Mouse (Mus musculus) spleen, adult 2 months (tissue): Measurements from ENCODE around the gene Rin2. TPM values are rescaled to one million over a fixed set of nuclear protein-coding genes. Genes with fewer than 3 reads are reported as not detected.

Source experiments
- DNase-seq, 2 experiments: peaks; one replicate each; pipeline versions ENCODE4 v3.0.0 to v3.0.0-alpha.2; 2012 to 2021; ENCODE audit warnings: low spot score in 2 of 2, low read depth in 1 of 2
- H3K27ac ChIP-seq: fragments of 200-500 bp; 2 replicates; pipeline ENCODE4 v1.5.1; 2012; ENCODE audit warnings: low read length, inconsistent platforms; ENCODE audit not compliant: insufficient read depth
- H3K27me3 ChIP-seq: fragments of 200-500 bp; 2 replicates; pipeline ENCODE4 v1.6.1; 2012; ENCODE audit warnings: mild to moderate bottlenecking, moderate library complexity, low read length, inconsistent platforms; ENCODE audit not compliant: control insufficient read depth, insufficient read depth
- H3K36me3 ChIP-seq: fragments of 200-500 bp; 2 replicates; pipeline ENCODE4 v1.6.1; 2012; ENCODE audit warnings: mild to moderate bottlenecking, low read length, inconsistent platforms; ENCODE audit not compliant: control insufficient read depth, insufficient read depth
- H3K4me1 ChIP-seq: fragments of 200-500 bp; 2 replicates; pipeline ENCODE4 v1.6.1; 2011; ENCODE audit warnings: inconsistent platforms; ENCODE audit not compliant: control insufficient read depth, insufficient read depth, insufficient read length
- H3K4me3 ChIP-seq: fragments of 200-500 bp; 2 replicates; pipeline ENCODE4 v1.5.1; 2011; ENCODE audit warnings: mild to moderate bottlenecking, inconsistent platforms; ENCODE audit not compliant: insufficient read depth, insufficient read length; ENCODE audit errors: extremely low read depth
- CTCF ChIP-seq: fragments of 200-500 bp; IDR thresholded peaks from 2 replicates; pipeline ENCODE4 v1.5.1; 2011; ENCODE audit warnings: mild to moderate bottlenecking, inconsistent platforms; ENCODE audit not compliant: insufficient read depth, insufficient read length, insufficient replicate concordance; ENCODE audit errors: extremely low read depth
- POLR2A ChIP-seq: fragments of 200-500 bp; IDR thresholded peaks from 2 replicates; pipeline ENCODE4 v1.6.1; 2011; ENCODE audit warnings: low read depth, low read length, inconsistent platforms
- WGBS: fragments of 180-500 bp; shearing (Covaris S2); methylation state at CpG from one replicate; pipeline ENCODE4 v1.1.7; 2018; 5-methylcytosine and 5-hydroxymethylcytosine counted together
- polyA plus RNA-seq: library from polyadenylated mRNA; depleted of rRNA; stranded (reverse); fragments of >200 nt; gene quantifications from 2 replicates; pipeline ENCODE4 v1.2.3, GENCODE M21; 2012

Rin2 gene
- polyA plus RNA-seq, 1 experiment, result 2.2 TPM

GRCm38 (mm10) chr2:145825221-145825620, 150.2 kb downstream of the Rin2 start:
- Histone ChIP-seq H3K36me3 (no peaks in the 10 kb centered on the region), H3K27me3 (no peaks in the 10 kb centered on the region), H3K27ac (no peak overlapping the region), H3K4me1 (no peaks in the 10 kb centered on the region), H3K4me3 (no peak overlapping the region)
- no peak for TF ChIP-seq CTCF
- no peak for TF ChIP-seq POLR2A
- no peak for DNase-seq
- WGBS, result 92% methylated on average over 10 of the region's 10 CpGs

DNA sequence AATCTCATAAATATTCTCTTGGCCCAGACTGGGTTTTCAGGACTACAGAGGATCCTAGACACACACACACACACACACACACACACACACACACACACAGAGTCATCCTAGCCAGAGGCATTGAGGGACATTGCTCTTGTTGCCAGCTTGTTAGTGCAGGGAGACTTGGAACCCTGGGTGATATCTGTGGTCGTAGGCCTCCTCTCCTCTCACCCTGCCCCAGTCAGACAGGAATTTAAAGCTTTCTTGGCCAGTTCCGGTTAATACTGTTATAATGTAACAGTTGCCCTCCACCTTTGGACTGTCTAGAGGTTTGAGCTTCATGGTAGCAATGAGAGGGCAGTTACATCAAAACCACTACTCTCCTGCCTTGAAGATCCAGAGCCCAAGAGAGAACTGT, 152.9 kb downstream of the Rin2 start:
- TF ChIP-seq POLR2A (no peak), CTCF (no peak)
- WGBS, result 85% methylated on average over 2 of the region's 2 CpGs
- no peak overlapping the region for H3K4me3 ChIP-seq
- DNase-seq, result no peak
- no peaks in the 10 kb centered on the region for H3K27me3 ChIP-seq
- no peaks in the 10 kb centered on the region for H3K4me1 ChIP-seq
- no peak overlapping the region for H3K27ac ChIP-seq
- H3K36me3 ChIP-seq, result no peaks in the 10 kb centered on the region

- H3K27ac ChIP-seq, result no peak overlapping the region
- H3K4me3 ChIP-seq, result no peak overlapping the region
- no peaks in the 10 kb centered on the region for H3K27me3 ChIP-seq
- 91% methylated on average over 3 of the region's 3 CpGs for WGBS
- H3K4me1 ChIP-seq, result no peaks in the 10 kb centered on the region
- no peak for DNase-seq
- TF ChIP-seq CTCF, result no peak
- TF ChIP-seq POLR2A, result no peak
- no peaks in the 10 kb centered on the region for H3K36me3 ChIP-seq
These were observed 153.6 kb downstream of the Rin2 start for GRCm38 (mm10) chr2:145828603-145829002.

- Histone ChIP-seq H3K27ac (no peak overlapping the region), H3K4me3 (no peak overlapping the region), H3K36me3 (no peaks in the 10 kb centered on the region), H3K27me3 (no peaks in the 10 kb centered on the region), H3K4me1 (no peaks in the 10 kb centered on the region)
- TF ChIP-seq POLR2A (no peak), CTCF (no peak)
- DNase-seq, result no peak
- WGBS, result 87% methylated on average over 4 of the region's 4 CpGs
These were observed 154.2 kb downstream of the Rin2 start for GRCm38 (mm10) chr2:145829231-145829630.

DNA sequence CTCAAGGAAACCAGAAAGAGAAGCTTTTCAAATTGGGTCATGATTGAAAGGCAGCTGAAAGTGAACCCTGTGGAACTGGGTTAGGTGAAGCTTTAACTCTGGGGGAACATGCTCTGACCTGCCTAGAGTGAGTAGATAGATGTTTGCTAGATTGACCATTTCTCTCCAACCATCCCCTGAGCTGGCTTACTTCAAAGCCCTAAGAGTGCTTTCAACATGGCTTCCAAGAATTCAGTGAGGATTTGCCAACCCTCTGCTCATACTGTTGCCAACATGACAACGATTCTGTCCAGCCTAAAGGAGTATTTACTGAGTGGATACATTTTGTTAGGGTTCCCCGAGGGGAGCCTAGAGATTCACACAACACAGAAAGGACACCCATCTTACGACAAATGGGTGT, 155.4 kb downstream of the Rin2 start:
- Histone ChIP-seq H3K27me3 (no peaks in the 10 kb centered on the region), H3K36me3 (no peaks in the 10 kb centered on the region), H3K4me1 (no peaks in the 10 kb centered on the region), H3K4me3 (no peak overlapping the region), H3K27ac (no peak overlapping the region)
- no peak for DNase-seq
- no peak for TF ChIP-seq POLR2A
- TF ChIP-seq CTCF, result no peak
- 90% methylated on average over 3 of the region's 3 CpGs for WGBS

DNA sequence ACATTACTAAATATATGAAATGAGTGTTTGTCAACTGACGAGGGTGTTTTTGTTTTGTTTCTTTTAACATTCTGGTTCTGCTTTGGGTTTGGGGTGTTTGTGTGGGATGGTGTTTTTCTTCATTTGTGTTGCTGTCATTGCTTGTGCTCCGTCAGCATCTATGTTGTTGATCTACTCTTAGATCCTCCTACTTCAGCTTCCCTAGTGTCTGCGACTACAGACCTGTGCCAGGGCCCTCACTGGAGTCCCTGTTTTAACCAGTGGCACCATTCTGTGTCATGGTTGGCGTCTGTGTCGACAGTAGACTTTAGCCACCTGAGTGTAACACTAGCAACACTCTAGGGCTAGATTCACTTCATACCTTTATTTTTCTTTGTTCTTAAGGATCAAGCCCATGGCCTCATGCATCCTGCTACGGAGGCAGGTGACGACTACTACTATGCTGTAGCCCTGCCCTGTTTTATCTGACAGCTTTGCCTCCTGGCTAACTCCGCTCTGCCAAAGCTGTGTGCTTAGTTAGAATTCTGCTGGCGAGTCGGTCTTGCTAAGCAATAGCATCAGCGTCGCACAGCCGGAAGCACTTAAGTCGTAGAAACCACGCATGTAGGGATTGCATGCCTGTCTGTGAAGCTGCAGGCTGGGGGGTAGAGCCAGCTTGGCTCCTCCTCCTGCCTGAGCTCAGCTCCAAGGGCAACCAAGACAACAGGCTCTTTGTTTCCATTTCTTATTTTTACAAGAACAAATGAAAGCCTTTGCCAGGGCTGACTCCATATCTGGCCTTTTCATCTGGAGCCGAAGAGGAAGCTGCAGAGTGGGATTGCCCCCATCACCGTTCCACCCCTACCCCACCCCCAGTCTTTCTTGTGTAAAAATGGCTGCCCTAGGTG, 157.2 kb downstream of the Rin2 start:
- WGBS, result 32% methylated on average over 17 of the region's 17 CpGs
- TF ChIP-seq CTCF, result no peak
- Histone ChIP-seq H3K27me3 (no peaks in the 10 kb centered on the region), H3K36me3 (no peaks in the 10 kb centered on the region), H3K27ac (peak overlapping the region; percentile 12), H3K4me1 (no peaks in the 10 kb centered on the region), H3K4me3 (no peak overlapping the region; the same call in 1 of the 2 replicates)
- peak; percentile 4 to 22 for DNase-seq

- WGBS, result 35% methylated on average over 5 of the region's 5 CpGs
These were observed 157.8 kb downstream of the Rin2 start for GRCm38 (mm10) chr2:145832836-145833221.

More at GRCm38 (mm10) chr2:145832836-145833221, 157.8 kb downstream of the Rin2 start:
- H3K27me3 ChIP-seq, result no peaks in the 10 kb centered on the region
- H3K4me1 ChIP-seq, result no peaks in the 10 kb centered on the region
- no peaks in the 10 kb centered on the region for H3K36me3 ChIP-seq
- H3K4me3 ChIP-seq, result no peak overlapping the region
- H3K27ac ChIP-seq, result no peak overlapping the region
- TF ChIP-seq CTCF (no peak), POLR2A (no peak)
- DNase-seq, result no peak
